Mouse (Mus musculus) embryonic fibroblast, embryonic 13.5 days (primary cell): ENCODE data around the gene Fscn2. TPM values are rescaled to one million over a fixed set of nuclear protein-coding genes. Genes with fewer than 3 reads are reported as not detected.
A peak's percentile ranks its signal among the peaks of the same experiment; 100 is the strongest.

Experiments used
- H3K27ac ChIP-seq: 2 replicates; pipeline ENCODE4 v1.5.1; 2012; ENCODE audit warnings: low read length, control low read depth, inconsistent platforms; ENCODE audit not compliant: insufficient read depth
- H3K4me1 ChIP-seq: 2 replicates; pipeline ENCODE4 v1.6.1; 2011; ENCODE audit warnings: low read length; ENCODE audit not compliant: control insufficient read depth, insufficient read depth
- H3K4me3 ChIP-seq: 2 replicates; pipeline ENCODE4 v1.5.1; 2011; ENCODE audit warnings: mild to moderate bottlenecking, control low read depth, low read length; ENCODE audit not compliant: insufficient read depth
- CTCF ChIP-seq: IDR thresholded peaks from 2 replicates; pipeline ENCODE4 v1.5.1; 2011; ENCODE audit warnings: mild to moderate bottlenecking, control low read depth, low read length, moderate library complexity, borderline replicate concordance; ENCODE audit not compliant: insufficient read depth
- POLR2A ChIP-seq: IDR thresholded peaks from 2 replicates; pipeline ENCODE4 v1.6.1; 2011; ENCODE audit warnings: low read depth, mild to moderate bottlenecking, control low read depth, low read length, moderate library complexity
- polyA plus RNA-seq: library from polyadenylated mRNA; stranded (reverse); fragments of >200 nt; gene quantifications from 2 replicates; pipeline ENCODE4 v1.2.4, GENCODE M21; 2011; ENCODE audit warnings: low read depth; ENCODE audit not compliant: missing spikeins, insufficient read length

The Fscn2 gene
- polyA plus RNA-seq, 1 experiment: not detected

DNA sequence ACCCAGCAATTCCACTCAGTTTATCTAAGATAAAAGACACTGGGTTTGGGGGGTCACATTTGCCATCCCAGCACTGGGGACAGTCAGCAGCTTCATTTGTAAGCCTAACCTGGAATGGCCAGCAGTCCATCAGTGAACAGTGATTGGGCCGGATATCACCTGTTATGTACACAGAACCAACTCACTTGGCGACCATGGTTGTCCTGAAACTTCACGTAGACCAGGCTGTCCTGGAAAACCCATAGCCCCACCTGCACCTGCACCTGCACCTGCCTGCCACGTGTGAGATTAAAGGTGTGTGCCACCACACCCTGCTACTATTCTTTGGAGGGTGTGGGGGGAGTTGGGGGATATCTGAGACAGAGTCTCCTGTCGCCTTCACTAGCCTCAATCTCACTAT, 42.0 kb upstream of the Fscn2 start:
- Histone ChIP-seq H3K27ac (no peak overlapping the region), H3K4me1 (peaks cover 3% of the 10 kb centered on the region; the same call in 1 of the 2 replicates), H3K4me3 (no peak overlapping the region)
- TF ChIP-seq CTCF: no peak
- no peak for TF ChIP-seq POLR2A

DNA sequence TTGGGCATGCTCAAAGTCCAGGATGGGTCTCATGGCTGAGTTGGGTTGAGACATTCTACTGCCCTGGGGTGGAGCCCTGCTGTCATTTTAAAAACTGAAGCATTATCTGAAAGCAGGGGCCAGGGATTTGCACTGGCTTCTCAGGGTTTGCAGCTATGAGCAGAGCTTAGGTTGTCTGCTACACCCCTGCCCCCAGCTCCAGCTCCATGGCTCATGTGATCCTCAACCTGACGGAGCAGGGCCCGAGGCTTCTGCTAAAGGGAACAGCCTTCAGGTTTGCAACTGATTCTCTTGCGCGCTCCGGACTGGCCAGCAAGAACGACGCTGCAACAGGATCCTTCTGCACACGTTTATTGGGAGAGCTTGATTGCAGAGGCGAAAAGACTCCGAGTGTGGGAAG, 41.2 kb upstream of the Fscn2 start:
- H3K4me1 ChIP-seq: peaks cover 3% of the 10 kb centered on the region; the same call in 1 of the 2 replicates
- no peak overlapping the region for H3K27ac ChIP-seq
- H3K4me3 ChIP-seq: no peak overlapping the region
- TF ChIP-seq POLR2A (no peak), CTCF (no peak)

DNA sequence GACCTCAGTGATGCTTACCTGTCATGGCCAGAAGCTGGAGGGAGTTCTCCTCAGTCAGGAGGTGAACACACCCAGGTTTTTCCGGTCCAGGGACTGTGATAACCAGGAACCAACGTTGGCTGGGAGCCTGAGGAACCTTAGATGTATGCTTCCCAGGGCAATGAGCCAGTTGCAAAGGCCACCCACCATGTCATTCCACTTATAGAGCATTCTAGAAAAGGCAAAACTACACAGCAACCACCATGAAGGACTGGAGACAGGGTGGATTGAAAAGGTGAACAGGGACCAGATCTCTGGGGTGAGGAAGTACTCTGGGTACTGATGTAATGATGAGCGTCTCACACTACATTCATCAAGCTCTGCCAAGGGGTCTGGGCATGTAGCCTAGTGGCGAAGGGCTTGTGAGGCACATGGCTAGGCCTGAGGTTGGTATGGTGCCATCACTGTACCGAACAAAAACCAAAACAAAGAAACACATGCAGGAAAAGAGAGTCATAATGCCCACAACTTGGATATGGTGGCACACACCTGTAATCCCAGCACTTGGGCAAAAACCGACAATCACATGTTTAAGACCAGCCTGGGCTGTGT, 25.8 kb upstream of the Fscn2 start:
- Histone ChIP-seq H3K4me1 (no peaks in the 10 kb centered on the region), H3K27ac (no peak overlapping the region), H3K4me3 (no peak overlapping the region)
- TF ChIP-seq CTCF (no peak), POLR2A (no peak)

DNA sequence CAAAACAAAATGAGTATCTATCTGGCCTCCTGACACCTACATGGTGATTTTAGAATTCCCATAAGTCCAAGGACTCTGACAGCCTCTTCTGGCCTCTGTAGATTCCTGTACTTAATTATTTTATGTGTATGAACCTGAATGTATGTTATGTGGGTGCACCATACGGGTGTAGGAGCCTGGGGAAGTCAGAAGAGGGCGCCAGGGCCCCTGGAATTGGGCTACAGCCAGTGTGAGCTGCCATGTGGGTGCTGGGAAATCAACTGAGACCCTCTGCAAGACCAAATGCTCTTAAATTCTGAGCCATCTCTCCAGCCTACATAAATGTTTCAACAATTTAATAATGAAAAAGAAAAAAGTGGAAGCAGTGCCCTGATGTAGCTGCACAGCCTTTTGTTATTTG, 23.9 kb upstream of the Fscn2 start:
- Histone ChIP-seq H3K4me3 (no peak overlapping the region), H3K4me1 (no peaks in the 10 kb centered on the region), H3K27ac (no peak overlapping the region)
- TF ChIP-seq CTCF (no peak), POLR2A (no peak)

DNA sequence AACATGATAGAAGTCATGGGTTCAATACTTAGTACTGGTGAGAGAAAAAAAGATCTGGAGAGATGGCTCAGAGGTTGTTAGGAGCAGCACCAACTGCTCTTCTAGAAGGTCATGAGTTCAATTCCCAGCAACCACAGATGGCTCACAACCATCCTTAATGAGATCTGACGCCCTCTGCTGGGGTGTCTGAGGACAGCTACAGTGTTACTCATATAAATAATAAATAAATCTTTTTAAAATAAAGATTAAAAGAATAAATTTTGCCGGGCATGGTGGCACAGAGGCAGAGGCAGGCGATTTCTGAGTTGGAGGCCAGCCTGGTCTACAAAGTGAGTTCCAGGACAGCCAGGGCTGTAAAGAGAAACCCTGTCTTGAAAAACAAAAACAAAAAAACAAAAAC, 22.5 kb upstream of the Fscn2 start:
- no peaks in the 10 kb centered on the region for H3K4me1 ChIP-seq
- TF ChIP-seq CTCF: no peak
- no peak overlapping the region for H3K4me3 ChIP-seq
- no peak overlapping the region for H3K27ac ChIP-seq

DNA sequence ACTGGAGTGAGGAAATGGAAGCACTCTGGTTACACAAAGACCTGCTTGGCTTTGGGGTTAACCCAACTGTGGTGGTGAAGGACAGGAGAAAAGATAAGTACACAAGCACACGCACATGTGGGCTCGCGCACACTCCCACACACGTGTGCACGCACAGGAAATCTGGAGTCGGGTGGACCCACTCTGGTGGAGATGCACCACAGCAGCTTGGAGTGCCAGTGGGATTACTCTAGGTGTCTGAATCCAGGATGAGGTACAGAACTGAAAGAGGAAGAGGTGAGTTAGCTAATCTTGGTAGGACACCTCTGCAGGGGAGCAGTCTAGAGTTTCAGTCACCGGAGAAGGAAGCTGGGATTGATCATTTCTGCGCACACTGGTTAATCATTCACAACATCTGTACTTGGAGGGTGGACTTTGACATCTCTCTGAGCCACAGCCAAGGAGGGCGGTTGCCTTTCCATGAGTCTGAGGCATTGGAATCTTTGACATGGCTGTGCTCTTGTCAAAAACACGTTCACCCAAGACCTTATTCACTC, 21.3 kb upstream of the Fscn2 start:
- TF ChIP-seq POLR2A: no peak
- no peak for TF ChIP-seq CTCF
- H3K4me1 ChIP-seq: no peaks in the 10 kb centered on the region
- H3K27ac ChIP-seq: no peak overlapping the region

DNA sequence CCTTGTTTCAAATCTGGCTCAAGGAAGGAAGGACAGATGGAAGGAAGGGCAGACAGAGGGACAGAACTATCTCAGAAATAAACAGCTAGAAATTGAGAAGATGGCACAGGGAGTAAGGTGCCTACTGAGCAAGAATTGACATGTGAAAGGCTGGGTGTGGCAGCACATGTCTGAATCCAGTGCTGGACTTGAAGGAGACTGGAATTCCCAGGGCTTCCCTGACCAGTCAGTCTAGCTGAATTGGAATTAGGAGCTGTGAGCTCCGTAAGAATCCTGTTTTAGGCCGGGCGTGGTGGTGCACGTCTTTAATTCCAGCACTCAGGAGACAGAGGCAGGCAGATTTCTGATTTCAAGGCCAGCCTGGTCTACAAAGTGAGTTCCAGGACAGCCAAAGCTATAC, 19.7 kb upstream of the Fscn2 start:
- no peaks in the 10 kb centered on the region for H3K4me1 ChIP-seq
- no peak overlapping the region for H3K4me3 ChIP-seq
- no peak overlapping the region for H3K27ac ChIP-seq
- TF ChIP-seq POLR2A (no peak), CTCF (no peak)

More for the DNA sequence above, 21.3 kb upstream of the Fscn2 start:
- H3K4me3 ChIP-seq: no peak overlapping the region

DNA sequence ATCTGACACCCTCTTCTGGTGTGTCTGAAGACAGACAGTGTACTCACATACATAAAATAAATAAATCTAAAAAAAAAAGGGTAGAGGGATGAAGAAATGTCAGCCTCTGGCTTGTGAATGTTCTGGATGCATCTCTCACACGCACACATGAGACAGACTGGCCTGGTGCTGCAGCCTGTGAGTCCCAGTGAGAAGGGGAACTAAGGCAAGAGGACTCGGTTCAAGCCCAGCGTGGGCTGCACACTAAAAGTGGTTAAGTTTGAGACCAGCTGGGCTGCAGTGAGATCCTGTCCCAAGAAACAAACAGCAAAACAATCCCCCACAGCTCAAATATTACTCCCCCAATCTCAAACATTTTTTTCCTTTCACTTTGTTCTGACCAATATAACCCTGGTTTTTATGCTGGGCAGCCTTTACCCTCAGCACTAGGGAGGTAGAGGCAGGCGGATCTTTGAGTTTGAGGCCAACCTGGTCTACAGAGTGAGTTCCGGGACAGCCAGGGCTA, 18.6 kb upstream of the Fscn2 start:
- TF ChIP-seq CTCF (no peak), POLR2A (no peak)
- no peaks in the 10 kb centered on the region for H3K4me1 ChIP-seq
- H3K4me3 ChIP-seq: no peak overlapping the region
- H3K27ac ChIP-seq: no peak overlapping the region

DNA sequence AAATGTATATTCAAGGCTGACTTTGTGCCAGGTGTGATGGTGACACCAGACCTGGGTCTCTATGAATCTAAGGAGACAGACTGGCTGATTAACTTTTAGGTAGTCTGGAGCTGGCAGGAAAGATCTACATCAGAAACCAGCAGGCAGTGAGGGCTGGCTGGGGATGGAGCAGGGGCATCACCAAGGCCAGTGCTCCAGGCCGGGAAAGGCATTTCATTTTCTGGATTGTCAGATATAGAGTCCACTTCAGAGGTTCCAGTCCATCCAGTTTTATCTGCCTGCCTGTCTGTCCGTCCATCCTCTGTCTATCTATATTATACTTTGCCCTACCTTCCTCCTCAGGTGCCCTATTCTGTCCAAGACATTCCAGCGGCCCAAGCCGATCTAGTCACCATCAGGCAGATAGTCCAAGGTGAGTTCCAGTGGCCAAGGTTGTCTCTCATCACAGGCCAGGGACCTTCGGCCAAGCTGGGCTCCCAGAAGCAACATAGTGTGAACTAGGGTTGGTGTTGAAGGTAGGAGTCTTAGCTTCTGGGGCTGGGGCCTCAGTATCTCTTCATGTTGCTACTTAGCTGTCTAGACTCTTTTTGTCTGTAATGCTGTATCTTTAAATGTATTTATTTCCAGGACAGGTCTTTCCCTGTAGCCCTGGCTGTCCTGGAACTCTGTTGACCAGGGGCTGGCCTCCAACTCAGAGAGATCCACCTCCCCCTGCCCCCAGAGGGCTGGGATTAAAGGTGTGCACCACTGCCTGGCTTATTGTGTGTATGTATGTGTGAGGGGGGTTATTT, 17.6 kb upstream of the Fscn2 start:
- TF ChIP-seq CTCF (no peak), POLR2A (peak; percentile 45)
- Histone ChIP-seq H3K4me1 (no peaks in the 10 kb centered on the region), H3K4me3 (no peak overlapping the region), H3K27ac (no peak overlapping the region)

DNA sequence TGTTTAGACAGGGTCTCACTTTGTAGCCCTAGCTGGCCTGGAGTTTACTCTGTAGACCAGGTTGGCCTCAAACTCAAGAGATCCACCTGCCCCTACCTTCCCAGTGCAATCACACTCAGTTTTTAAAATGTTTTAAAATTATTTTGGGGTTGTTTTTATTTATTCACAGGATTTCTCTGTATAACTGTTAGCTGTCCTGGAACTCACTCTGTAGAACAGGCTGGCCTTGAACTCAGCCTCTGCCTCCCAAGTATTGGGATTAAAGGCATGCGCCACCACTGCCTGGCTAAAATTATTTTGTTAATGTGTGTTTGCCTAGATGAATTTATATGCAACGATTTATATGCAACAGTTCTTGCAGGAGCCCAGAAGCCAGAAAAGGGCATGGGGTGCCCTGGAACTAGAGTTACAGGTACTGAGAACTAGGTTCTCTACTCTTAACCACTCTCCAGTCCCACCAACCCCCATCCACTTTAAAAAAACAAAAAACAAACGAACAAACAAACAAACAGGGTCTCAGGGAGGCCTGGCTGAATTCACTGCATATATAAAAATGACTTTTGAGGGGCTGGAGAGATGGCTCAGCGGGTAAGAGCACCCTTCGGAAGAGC, 16.9 kb upstream of the Fscn2 start:
- H3K4me3 ChIP-seq: peak overlapping the region; percentile 53
- TF ChIP-seq POLR2A (peak; percentile 68), CTCF (no peak)
- H3K4me1 ChIP-seq: no peaks in the 10 kb centered on the region
- peak overlapping the region; percentile 57; the same call in 1 of the 2 replicates for H3K27ac ChIP-seq
